Mouse (Mus musculus): ENCODE data around the gene Pard6b. TPM values are rescaled to one million over a fixed set of nuclear protein-coding genes. Genes with fewer than 3 reads are reported as not detected.

The Pard6b gene
- total RNA-seq, 2 experiments from 2014 or later: 0.66 to 1.7 TPM

DNA sequence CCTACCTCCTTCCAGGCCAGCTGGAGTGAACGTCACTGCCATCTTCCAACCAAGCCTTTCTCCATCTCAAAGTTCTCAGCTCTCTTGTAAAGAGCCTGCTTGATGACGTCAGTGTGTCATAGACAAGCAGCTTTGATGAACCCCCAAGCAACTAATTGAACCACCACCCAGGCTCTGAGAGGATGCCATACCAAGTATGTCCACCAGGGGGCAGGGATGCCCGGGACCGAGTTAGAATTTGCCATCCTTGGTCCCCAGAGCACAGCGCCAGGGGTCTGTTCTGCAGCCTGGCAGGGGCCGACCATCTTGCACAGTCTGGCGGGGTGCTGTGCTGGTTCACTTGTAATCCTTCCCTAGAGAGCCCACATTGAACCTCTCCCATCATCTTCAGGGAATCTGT, 31.1 kb downstream of the Pard6b start:
- intact Hi-C loops (cut with DNase I): no loop called here
- H3K27ac ChIP-seq: no peak overlapping the region
- H3K4me3 ChIP-seq: no peak overlapping the region
- TF ChIP-seq CTCF (IDR thresholded peaks at IDR 0.05): peak; percentile 98
- DNase-seq: peak; percentile 71

DNA sequence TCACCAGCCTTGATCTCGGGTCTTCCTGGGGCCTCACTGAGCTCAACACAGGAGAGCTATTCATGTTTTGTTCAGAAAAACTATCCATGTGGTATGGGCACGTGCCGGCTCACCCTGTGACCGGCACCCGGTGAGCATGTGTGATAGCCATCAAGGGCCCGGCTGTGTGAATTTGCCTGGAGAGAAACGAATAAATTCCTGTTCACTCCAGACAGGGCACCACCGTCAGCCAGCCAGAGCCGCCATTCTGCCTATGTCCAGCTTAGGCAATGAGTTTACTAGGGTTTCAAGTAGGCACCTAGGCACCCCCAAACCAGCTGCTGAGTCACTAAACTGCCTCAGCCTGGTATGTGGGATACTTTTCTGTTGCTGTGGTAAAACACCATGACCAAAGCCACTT, 32.5 kb downstream of the Pard6b start:
- no peak overlapping the region for H3K27ac ChIP-seq
- TF ChIP-seq CTCF (IDR thresholded peaks at IDR 0.05): no peak
- intact Hi-C loops (cut with DNase I): no loop called here
- no peak overlapping the region for H3K4me3 ChIP-seq
- no peak for DNase-seq

DNA sequence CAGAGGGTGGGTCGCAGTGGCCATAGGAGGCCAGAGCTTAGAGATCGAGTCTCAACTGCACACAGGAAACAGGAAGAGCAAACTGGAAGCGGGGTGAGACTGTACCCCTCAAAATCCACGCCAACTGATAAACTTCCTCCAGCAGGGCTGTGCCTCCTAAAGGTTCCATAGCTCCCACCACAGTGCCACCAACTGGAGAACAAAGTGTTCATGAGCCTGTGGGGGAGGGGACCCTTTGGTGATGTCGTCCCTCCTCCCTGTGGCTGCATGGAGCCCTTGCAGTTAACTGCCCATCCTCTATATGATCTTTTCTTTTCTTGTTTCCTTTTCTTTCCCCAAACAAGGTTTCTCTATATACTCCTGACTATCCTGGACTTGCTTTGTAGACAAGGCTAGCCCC, 32.9 kb downstream of the Pard6b start:
- no peak for DNase-seq
- intact Hi-C loops (cut with DNase I): no loop called here
- Histone ChIP-seq H3K27ac (no peak overlapping the region), H3K4me3 (no peak overlapping the region)
- no peak for TF ChIP-seq CTCF (IDR thresholded peaks at IDR 0.05)

DNA sequence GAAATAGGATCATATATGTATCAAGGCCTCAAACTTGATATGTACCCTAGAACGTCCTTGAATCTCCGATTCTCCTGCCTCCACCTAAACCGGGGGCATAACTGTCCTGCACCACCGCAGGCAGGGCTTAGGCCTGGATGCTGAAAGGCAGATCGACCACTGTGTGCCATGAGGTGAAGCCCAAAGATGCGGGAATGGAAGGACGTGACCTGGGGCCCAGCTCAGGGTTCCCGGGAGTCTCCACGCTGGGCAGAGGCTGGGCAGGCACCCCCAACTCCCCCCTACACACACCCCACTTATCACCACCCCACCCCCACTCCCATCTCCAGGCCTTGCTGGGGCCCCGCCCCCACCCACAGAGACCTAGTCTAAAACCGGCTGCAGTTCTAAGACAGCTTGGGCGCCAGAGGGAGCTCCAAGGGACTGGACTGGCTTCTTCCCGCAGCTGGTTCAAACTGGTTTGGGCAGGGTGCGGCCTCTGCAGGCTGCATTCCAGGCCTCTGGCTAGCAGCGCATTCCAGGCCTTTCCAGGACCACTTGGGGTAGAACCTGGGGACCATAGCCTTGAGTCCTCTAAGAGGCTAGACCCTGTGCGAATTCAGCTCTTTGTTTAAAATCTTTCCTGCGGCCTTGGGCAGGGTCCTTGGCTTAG, 34.0 kb downstream of the Pard6b start:
- Histone ChIP-seq H3K4me3 (no peak overlapping the region), H3K27ac (no peak overlapping the region)
- TF ChIP-seq CTCF (IDR thresholded peaks at IDR 0.05): peak; percentile 43
- peak; percentile 72 for DNase-seq
- intact Hi-C loops (cut with DNase I): no loop called here

DNA sequence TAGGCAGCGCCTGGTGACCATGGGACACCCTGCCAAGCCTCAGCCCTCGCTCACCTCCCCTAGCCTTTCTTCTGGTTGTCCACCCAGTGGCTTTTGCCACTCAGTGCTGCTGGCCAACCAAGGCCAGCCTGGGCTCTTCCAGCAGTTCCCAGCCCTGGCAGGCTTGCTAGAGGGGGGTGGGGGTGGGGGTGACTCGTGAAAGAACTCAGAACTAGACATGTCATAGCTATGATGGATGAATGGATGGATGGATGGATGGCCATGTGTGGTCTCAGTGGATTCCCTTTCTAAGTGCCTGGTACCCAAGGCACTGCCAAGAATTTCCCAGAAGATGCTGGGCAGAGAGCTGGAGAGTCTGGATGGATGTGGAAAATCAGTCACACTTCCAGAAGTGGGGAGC, 35.0 kb downstream of the Pard6b start:
- Histone ChIP-seq H3K4me3 (no peak overlapping the region), H3K27ac (no peak overlapping the region)
- intact Hi-C loops (cut with DNase I): loop anchor here (2.0 kb wide), 1 partner anchor 91 kb away; the partner anchor contains the start of gene Adnp
- no peak for TF ChIP-seq CTCF (IDR thresholded peaks at IDR 0.05)
- no peak for DNase-seq

DNA sequence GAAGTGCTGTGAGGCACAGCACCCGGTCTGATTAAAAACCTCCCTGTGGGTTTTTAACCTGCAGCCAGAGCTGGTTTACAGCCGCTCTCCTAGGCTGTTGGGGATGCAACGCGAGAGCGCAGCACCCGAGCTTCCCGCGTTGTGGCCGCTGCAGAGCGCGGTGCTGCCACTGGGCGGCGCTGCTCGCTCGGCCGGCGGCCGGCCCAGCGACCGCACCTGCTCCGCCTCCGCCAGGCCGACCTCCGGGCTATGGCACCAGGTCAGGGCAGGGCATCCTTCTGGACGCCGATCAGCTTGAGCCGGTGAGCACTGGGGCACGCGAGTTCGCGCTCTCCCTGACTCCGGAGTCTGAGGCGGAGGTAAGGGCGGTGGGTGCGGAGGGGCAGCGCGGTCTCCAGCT, 36.3 kb downstream of the Pard6b start:
- DNase-seq: peak; percentile 67
- Histone ChIP-seq H3K27ac (no peak overlapping the region), H3K4me3 (peak overlapping the region; percentile 60)
- intact Hi-C loops (cut with DNase I): loop anchor here (2.0 kb wide), 1 partner anchor 90 kb away; the partner anchor contains the start of gene Adnp
- peak; percentile 93 for TF ChIP-seq CTCF (IDR thresholded peaks at IDR 0.05)

DNA sequence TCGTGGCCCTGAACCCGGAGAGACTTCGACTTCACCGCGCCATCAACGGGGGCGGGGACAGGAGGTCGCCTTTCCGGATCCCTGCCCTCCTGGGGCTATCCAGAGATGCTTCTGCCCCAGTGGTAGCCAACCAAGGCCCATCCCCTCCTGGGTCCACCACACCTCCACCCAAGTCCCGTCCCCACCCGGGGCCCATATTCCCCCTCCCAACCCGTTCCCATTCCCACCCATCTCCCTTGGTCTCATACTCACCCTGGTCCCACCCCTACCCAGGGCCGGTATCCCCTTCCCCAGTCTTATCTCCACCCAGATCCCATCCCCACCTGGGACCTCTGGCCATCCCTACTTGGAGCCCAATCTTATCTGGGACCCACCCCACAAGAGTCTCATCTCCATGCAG, 36.7 kb downstream of the Pard6b start:
- no peak for DNase-seq
- Histone ChIP-seq H3K4me3 (peak overlapping the region; percentile 60), H3K27ac (no peak overlapping the region)
- no peak for TF ChIP-seq CTCF (IDR thresholded peaks at IDR 0.05)
- intact Hi-C loops (cut with DNase I): loop anchor here (2.0 kb wide), 1 partner anchor 89 kb away; the partner anchor contains the start of gene Adnp

DNA sequence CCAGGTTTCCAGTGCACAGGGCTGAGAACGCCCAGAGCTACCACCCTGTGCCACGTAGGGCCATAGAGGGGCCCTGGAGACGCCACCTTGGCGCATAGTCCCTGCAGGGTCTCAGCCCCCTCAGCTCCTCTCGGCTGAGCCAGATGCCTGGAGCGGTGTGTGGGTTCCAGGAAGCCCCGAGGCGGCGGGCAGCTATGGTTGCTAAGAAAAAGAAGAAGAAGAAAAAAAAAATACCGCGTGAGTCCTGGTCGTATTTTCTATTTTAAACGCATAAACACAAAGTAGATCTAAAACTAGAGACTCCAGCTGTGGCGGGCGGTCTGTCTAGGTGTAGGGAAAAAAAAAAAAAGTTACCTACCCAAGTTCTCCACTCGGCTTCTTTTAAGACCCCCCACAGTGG, 37.2 kb downstream of the Pard6b start:
- TF ChIP-seq CTCF (IDR thresholded peaks at IDR 0.05): no peak
- Histone ChIP-seq H3K27ac (no peak overlapping the region), H3K4me3 (no peak overlapping the region)
- intact Hi-C loops (cut with DNase I): loop anchor here (2.0 kb wide), 1 partner anchor 89 kb away; the partner anchor contains the start of gene Adnp
- no peak for DNase-seq

DNA sequence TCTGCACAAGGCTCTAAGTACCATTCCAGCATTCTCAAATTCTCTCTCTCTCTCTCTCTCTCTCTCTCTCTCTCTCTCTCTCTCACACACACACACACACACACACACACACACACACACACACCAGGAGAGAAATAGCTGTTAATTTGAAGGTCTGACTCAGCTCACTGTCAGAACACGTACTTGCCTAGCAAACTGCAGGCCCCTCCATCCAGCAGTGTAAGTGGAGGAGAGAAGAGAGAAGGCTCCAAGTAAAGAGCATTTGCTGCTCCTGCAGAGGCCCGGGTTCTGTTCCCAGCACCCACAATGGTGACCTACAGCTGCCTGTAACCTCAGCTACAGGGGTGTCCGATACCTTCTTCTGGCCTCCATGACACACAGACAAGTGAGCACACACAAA, 37.7 kb downstream of the Pard6b start:
- no peak for TF ChIP-seq CTCF (IDR thresholded peaks at IDR 0.05)
- intact Hi-C loops (cut with DNase I): no loop called here
- Histone ChIP-seq H3K4me3 (no peak overlapping the region), H3K27ac (no peak overlapping the region)
- no peak for DNase-seq

DNA sequence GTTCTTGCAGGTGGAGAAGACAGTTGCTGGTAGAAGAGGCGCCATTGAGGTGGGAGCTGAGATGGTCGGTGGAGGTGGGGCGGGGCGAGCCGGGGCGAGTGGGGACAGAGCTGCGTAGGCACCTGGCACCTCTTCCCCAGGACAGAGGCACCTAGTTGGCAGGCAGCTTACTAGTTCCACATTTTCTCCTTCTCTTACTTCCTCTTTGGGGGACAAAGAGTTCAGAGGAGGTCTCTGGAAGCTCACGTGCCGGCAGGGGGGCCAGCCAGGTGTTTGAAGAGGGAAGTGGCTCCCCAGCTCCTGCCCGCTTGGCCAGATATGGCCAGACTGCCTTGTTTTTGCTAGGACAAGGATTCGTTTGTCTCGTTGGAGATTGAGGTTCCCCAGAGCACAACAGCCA, 38.3 kb downstream of the Pard6b start:
- intact Hi-C loops (cut with DNase I): no loop called here
- TF ChIP-seq CTCF (IDR thresholded peaks at IDR 0.05): no peak
- Histone ChIP-seq H3K27ac (no peak overlapping the region), H3K4me3 (no peak overlapping the region)
- no peak for DNase-seq

DNA sequence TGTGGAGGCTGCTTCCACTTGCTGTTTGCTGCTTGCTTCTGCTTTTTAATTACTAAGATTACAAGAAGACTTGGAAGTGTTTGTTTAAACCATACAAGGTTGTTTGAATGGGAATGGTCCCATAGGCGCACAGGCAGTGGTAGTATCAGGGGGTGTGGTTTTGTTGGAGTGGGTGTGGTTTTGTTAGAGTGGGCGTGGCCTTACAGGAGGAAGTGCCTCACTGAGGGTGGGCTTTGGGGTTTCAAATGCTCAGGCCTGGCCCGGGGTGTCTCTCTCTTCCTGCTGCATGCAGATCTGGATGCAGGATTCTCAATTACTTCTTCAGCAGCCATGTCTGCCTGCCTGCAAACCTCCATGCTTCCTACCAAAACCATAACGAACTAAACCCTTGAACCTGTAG, 40.1 kb downstream of the Pard6b start:
- Histone ChIP-seq H3K27ac (no peak overlapping the region), H3K4me3 (no peak overlapping the region)
- no peak for TF ChIP-seq CTCF (IDR thresholded peaks at IDR 0.05)
- DNase-seq: no peak
- intact Hi-C loops (cut with DNase I): no loop called here

DNA sequence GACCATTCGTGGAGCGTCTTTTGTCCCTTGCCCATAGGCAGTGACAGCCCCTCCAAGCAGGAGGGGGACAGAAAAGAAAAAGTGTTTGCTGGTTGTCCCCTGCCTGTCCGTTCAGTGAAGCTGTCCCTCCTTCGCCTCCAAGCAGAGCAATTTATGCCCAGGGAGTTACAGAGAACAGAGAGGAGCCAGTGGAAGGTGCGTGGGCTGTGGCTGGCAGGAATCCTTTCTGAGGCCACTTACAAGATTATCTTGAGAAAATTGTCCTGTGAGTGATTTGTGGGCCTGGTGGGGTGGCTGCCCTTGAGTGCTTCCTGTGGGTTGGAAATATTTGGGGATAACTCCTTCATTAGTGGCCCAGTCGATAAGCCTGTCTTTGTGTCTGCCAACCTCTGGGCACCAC, 42.8 kb downstream of the Pard6b start:
- no peak for TF ChIP-seq CTCF (IDR thresholded peaks at IDR 0.05)
- Histone ChIP-seq H3K27ac (no peak overlapping the region), H3K4me3 (no peak overlapping the region)
- DNase-seq: no peak
- intact Hi-C loops (cut with DNase I): no loop called here

DNA sequence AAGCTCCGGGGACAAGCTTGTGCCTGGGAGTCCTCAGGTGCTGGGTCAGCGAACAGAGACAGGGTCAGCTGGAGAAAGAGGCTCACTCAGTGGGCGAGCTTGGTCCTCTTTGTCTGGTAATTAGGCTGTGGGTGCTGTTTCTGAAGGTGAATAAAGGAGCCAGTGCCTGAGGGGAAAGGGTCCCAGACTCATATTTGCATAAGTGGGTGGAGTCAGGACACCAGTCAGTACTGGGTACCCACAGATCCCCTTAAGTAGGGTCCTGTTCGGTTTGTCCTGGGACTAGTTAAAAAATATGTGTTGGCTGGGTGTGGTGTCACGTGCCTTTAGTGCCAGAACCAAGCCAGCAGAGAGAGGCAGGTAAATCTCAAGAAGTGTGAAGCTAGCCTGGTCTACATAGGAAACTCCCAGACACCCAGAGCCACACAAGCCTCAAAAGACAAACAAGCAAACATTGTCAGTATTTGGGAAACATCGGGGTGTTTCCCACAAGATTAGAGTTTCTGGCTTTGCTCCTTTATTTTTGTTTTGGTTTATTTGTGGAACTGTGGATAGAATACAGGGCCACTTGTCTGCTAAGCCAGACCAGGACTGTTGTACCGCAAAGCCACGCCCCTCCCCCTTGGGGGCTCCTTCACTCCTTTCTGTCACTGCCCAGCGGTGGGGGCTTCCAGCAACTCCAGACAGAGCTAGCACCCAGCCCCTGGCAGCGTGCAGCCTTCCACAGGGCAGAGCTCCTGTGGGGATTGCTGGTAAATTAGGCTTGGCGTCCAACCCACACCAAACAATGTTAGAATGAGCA, 44.7 kb downstream of the Pard6b start:
- DNase-seq: no peak
- intact Hi-C loops (cut with DNase I): no loop called here
- Histone ChIP-seq H3K4me3 (no peak overlapping the region), H3K27ac (no peak overlapping the region)
- TF ChIP-seq CTCF (IDR thresholded peaks at IDR 0.05): no peak

Measured in gastrocnemius, adult 2 months (tissue).